Mouse (Mus musculus) cerebellum, adult 11 months (tissue): ENCODE data around the gene Gm20708.

Source experiments
- DNase-seq: peaks from one replicate; pipeline ENCODE4 v3.0.0; 2022

Gene Gm20708

GRCm38 (mm10) chr11:117809407-117810311 is at the start of gene Gm20708, which contains the start of gene Syngr2:
TSS of gene Gm20708 (plus strand) at chr11:117809668.
TSS of gene Syngr2 (plus strand) at chr11:117809668.
- no peak for DNase-seq

GRCm38 (mm10) chr11:117760374-117761119 is 48.9 kb upstream of the Gm20708 start:
- no peak for DNase-seq

- no peak for DNase-seq
Observed at GRCm38 (mm10) chr11:117761801-117762200, 47.7 kb upstream of the Gm20708 start.

- DNase-seq = no peak
Observed at GRCm38 (mm10) chr11:117762246-117762645, 47.2 kb upstream of the Gm20708 start.

GRCm38 (mm10) chr11:117764319-117764718 is 45.1 kb upstream of the Gm20708 start:
- no peak for DNase-seq

GRCm38 (mm10) chr11:117765361-117765760 is 44.1 kb upstream of the Gm20708 start:
- no peak for DNase-seq

- DNase-seq = no peak
Observed at GRCm38 (mm10) chr11:117766275-117766674, 43.2 kb upstream of the Gm20708 start.

- no peak for DNase-seq
Observed at GRCm38 (mm10) chr11:117768725-117769682, 40.5 kb upstream of the Gm20708 start.

GRCm38 (mm10) chr11:117769683-117770047 is 39.8 kb upstream of the Gm20708 start:
- no peak for DNase-seq

- DNase-seq = no peak
Observed at GRCm38 (mm10) chr11:117770407-117770806, 39.1 kb upstream of the Gm20708 start.

GRCm38 (mm10) chr11:117772352-117772751 is 37.1 kb upstream of the Gm20708 start:
- DNase-seq = no peak

- DNase-seq = no peak
Observed at GRCm38 (mm10) chr11:117774925-117775324, 34.5 kb upstream of the Gm20708 start.

GRCm38 (mm10) chr11:117775540-117775939 is 33.9 kb upstream of the Gm20708 start:
- DNase-seq = no peak

- no peak for DNase-seq
Observed at GRCm38 (mm10) chr11:117776085-117776792, 33.2 kb upstream of the Gm20708 start.

GRCm38 (mm10) chr11:117777111-117777510 is 32.4 kb upstream of the Gm20708 start:
- no peak for DNase-seq

- DNase-seq = no peak
Observed at GRCm38 (mm10) chr11:117778031-117778430, 31.4 kb upstream of the Gm20708 start.

GRCm38 (mm10) chr11:117778851-117779433 is 30.5 kb upstream of the Gm20708 start:
- DNase-seq = no peak

- no peak for DNase-seq
Observed at GRCm38 (mm10) chr11:117779434-117780198, 29.9 kb upstream of the Gm20708 start.

GRCm38 (mm10) chr11:117780199-117780515 is 29.3 kb upstream of the Gm20708 start:
- no peak for DNase-seq

- DNase-seq = no peak
Observed at GRCm38 (mm10) chr11:117780582-117781111, 28.8 kb upstream of the Gm20708 start.
